Mouse (Mus musculus) lung, postnatal 0 days (tissue): Measurements from ENCODE around the gene Farp1. TPM values are rescaled to one million over a fixed set of nuclear protein-coding genes. Genes with fewer than 3 reads are reported as not detected.

Experiments used
- ATAC-seq: fragments of 200-750 bp; cut with Nextera tagmentation; 2 replicates; pipeline ENCODE4 v1.8.0; 2017; ENCODE audit warnings: moderate library complexity
- DNase-seq: peaks from one replicate; pipeline ENCODE4 v3.0.0-alpha.2; 2016; ENCODE audit warnings: low spot score
- H3K27ac ChIP-seq: fragments of 300-500 bp; sonication (generic); 2 replicates; pipeline ENCODE4 v1.5.1; 2014; ENCODE audit warnings: antibody characterized with exemption, mild to moderate bottlenecking, low read length, mixed read lengths
- H3K27me3 ChIP-seq: fragments of 300-500 bp; sonication (generic); replicated peaks from 2 replicates; pipeline ENCODE4 v1.6.1; 2014; ENCODE audit warnings: low read length, mixed read lengths; ENCODE audit not compliant: insufficient read depth
- H3K36me3 ChIP-seq: fragments of 300-500 bp; sonication (generic); 2 replicates; pipeline ENCODE4 v1.6.1; 2014; ENCODE audit warnings: low read length, mixed read lengths; ENCODE audit not compliant: insufficient read depth
- H3K4me1 ChIP-seq: fragments of 300-500 bp; sonication (generic); 2 replicates; pipeline ENCODE4 v1.6.1; 2014; ENCODE audit warnings: antibody characterized with exemption, low read depth, low read length, mixed read lengths; ENCODE audit not compliant: insufficient read depth
- H3K4me2 ChIP-seq: fragments of 300-500 bp; sonication (generic); replicated peaks from 2 replicates; pipeline ENCODE4 v1.6.1; 2014; ENCODE audit warnings: low read depth, mild to moderate bottlenecking, low read length, moderate library complexity, mixed read lengths
- H3K4me3 ChIP-seq: fragments of 300-500 bp; sonication (generic); 2 replicates; pipeline ENCODE4 v1.5.1; 2014; ENCODE audit warnings: low read depth, low read length
- H3K9ac ChIP-seq: fragments of 300-500 bp; sonication (generic); replicated peaks from 2 replicates; pipeline ENCODE4 v1.6.1; 2014; ENCODE audit warnings: low read depth, mild to moderate bottlenecking
- H3K9me3 ChIP-seq: fragments of 300-500 bp; sonication (generic); 2 replicates; pipeline ENCODE4 v1.6.1; 2016; ENCODE audit warnings: low read length, mixed read lengths
- CTCF ChIP-seq: IDR thresholded peaks from 2 replicates; pipeline ENCODE4 v1.5.1; 2016; ENCODE audit warnings: antibody characterized with exemption, mild to moderate bottlenecking
- EP300 ChIP-seq: IDR thresholded peaks from 2 replicates; pipeline ENCODE4 v1.6.1; 2016; ENCODE audit warnings: antibody characterized with exemption, mild to moderate bottlenecking, control low read depth
- WGBS: fragments of 180-500 bp; shearing (Covaris S2); extraction: QIAGEN DNeasy Blood & Tissue Kit; methylation state at CpG from one replicate; pipeline ENCODE4 v1.1.7; 2014; 5-methylcytosine and 5-hydroxymethylcytosine counted together
- polyA plus RNA-seq: library from polyadenylated mRNA; unstranded; fragments of >200 nt; fragmentation: Nextera tagmentation; extraction: Ambion mirVana; gene quantifications from 2 replicates; pipeline ENCODE4 v1.2.1, GENCODE M21; 2015

Farp1 gene
- polyA plus RNA-seq, 1 experiment from 2014 or later = 17.9 TPM

DNA sequence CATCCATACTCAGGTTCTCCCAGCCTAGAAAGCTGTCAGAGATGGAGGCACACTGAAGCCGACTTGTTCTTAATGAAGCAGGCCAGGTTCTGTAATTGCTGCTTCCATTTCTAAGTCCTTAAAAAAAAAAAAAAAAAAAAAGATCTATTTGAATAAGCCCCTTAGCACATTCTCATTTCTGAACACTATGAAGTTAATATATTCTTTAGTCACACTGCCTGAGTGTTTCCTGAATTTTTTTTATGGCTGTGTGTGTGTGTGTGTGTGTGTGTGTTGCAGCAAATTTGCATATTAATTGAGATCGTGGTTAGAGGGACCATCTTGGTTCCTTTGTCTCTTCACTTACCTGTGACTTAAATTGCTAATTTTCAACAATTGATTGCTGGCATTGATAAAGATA lies 47.8 kb downstream of the Farp1 start:
- TF ChIP-seq CTCF = no peak
- no peak for TF ChIP-seq EP300
- Histone ChIP-seq H3K4me3 (no peak overlapping the region), H3K36me3 (peaks cover 7% of the 10 kb centered on the region; the same call in 1 of the 2 replicates), H3K4me2 (no peak overlapping the region), H3K9ac (no peak overlapping the region), H3K27me3 (no peaks in the 10 kb centered on the region), H3K27ac (no peak overlapping the region), H3K4me1 (peaks cover 5% of the 10 kb centered on the region; the same call in 1 of the 2 replicates), H3K9me3 (no peaks in the 10 kb centered on the region; the same call in 1 of the 2 replicates)
- WGBS = 75% methylated on average over 2 of the region's 2 CpGs
- ATAC-seq (no peak), DNase-seq (no peak)

DNA sequence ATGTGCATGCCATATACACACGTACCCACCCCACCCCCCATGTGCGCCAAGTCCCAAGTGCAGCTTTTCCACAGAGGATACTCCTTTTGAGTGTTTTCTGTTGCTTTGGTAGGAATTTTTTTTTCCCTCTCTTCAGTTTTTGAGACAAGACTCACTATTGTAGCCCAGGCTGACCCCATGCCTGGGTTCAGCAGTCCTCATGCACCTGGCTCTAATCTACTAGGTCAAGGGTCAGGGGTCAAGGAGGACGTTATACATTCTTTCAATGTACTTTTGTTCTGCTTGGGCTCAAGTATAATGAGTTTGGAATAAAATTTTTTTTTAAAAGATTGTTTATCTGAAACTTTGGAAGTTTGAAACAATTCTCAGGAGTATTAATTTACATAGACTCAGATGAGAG lies 48.4 kb downstream of the Farp1 start:
- H3K4me1 ChIP-seq = peaks cover 5% of the 10 kb centered on the region; the same call in 1 of the 2 replicates
- no peak overlapping the region for H3K4me3 ChIP-seq
- peaks cover 7% of the 10 kb centered on the region; the same call in 1 of the 2 replicates for H3K36me3 ChIP-seq
- no peak overlapping the region for H3K27ac ChIP-seq
- TF ChIP-seq EP300 (no peak), CTCF (no peak)
- 74% methylated on average over 3 of the region's 3 CpGs for WGBS
- DNase-seq (no peak), ATAC-seq (no peak)
- H3K27me3 ChIP-seq = no peaks in the 10 kb centered on the region
- H3K9me3 ChIP-seq = no peaks in the 10 kb centered on the region; the same call in 1 of the 2 replicates
- H3K4me2 ChIP-seq = no peak overlapping the region
- no peak overlapping the region for H3K9ac ChIP-seq

DNA sequence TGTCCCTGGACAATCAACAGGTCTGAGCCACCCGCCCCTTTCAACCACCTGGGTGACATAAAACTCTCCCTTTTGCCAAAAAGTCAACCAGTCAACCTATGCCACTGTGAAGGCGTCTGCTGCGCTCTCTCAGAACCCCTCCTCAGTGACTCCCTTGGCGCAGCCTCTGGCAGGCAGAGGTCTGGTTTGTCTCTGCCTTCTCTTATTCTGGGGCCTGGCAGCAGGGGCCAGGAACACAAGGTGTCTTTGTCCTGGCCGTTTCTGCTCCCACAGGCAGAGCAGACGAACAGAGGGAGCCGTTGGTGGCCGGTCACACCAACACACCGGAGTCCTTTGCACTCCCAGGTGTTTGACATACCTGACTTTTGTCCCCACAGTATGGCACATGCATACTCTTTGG lies 57.5 kb downstream of the Farp1 start:
- TF ChIP-seq CTCF (no peak), EP300 (no peak)
- Histone ChIP-seq H3K9ac (no peak overlapping the region), H3K9me3 (no peaks in the 10 kb centered on the region), H3K36me3 (0 out of 2 replicates have a peak, but pooled peaks cover 12% of the 10 kb centered on the region), H3K27ac (no peak overlapping the region), H3K27me3 (no peaks in the 10 kb centered on the region), H3K4me2 (no peak overlapping the region), H3K4me3 (no peak overlapping the region), H3K4me1 (peaks cover 4% of the 10 kb centered on the region; the same call in 1 of the 2 replicates)
- no peak for ATAC-seq
- 65% methylated on average over 9 of the region's 9 CpGs for WGBS
- DNase-seq = no peak

DNA sequence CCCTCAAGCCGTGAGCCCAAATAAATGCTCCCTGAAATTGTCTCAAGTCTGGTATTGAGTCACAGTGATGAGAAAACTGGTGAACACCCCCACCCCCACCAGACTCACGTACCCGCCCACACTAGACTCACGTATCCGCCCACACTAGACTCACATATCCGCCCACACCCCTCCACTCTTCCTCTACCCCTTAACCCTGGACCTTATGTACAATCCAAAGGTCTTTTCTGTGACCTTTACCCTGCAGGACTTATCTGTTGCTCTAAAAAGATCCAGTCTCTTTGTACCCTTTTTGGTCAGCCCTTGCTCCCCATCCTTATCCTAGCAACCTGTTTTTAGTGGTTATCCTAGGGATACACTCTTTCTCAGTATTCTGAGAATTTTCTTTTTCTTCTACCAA lies 58.9 kb downstream of the Farp1 start:
- Histone ChIP-seq H3K27me3 (no peaks in the 10 kb centered on the region), H3K4me1 (peaks cover 10% of the 10 kb centered on the region; the same call in 1 of the 2 replicates), H3K27ac (no peak overlapping the region), H3K4me3 (no peak overlapping the region), H3K9me3 (no peaks in the 10 kb centered on the region), H3K4me2 (no peak overlapping the region), H3K9ac (no peak overlapping the region), H3K36me3 (0 out of 2 replicates have a peak, but pooled peaks cover 10% of the 10 kb centered on the region)
- ATAC-seq (no peak), DNase-seq (no peak)
- 78% methylated on average over 6 of the region's 6 CpGs for WGBS
- no peak for TF ChIP-seq CTCF
- TF ChIP-seq EP300 = no peak

DNA sequence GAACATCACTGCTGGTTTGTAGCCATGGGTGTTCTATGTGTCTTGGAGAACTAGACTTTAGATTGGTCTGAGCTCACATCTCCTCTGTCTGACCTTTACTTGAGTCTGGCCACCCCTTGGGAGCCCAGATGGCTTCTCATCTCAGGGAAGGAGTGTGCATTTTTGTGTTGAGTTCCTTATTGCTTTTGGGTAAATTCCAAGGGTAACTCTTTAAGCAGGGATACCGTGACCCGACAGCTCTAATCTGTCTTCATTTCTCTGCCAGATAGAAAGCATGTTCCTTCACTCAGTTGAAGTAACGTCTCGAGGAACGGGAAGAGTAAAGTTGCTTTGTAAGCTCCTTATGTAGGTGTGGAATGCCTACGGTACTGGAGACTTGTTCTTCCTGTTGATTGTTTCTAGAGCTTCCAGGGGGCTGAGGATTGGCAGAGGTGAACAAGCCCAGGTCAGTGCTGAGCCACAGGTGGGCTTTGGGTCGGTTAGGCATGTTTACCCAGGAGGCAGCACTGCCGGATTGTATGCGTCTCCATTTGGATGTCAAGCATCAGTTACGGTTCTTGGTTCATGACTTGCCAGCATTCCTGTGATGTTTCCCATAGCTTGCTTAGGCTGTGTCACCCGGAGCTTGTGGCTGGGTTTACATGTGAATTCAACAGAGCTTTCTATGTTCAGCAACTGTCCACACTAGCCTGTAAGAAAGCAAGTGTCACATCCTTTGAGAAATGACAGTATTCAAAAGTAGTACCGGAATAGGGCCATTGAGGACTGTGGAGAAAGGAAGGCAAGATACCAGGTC lies 62.8 kb downstream of the Farp1 start:
- peaks cover 35% of the 10 kb centered on the region; the same call in 1 of the 2 replicates for H3K4me1 ChIP-seq
- H3K9ac ChIP-seq = no peak overlapping the region
- H3K4me2 ChIP-seq = no peak overlapping the region
- H3K4me3 ChIP-seq = no peak overlapping the region
- 0 out of 2 replicates have a peak, but pooled peaks have one; percentile 7 for ATAC-seq
- H3K9me3 ChIP-seq = no peaks in the 10 kb centered on the region
- TF ChIP-seq CTCF (no peak), EP300 (0 out of 2 replicates have a peak, but pooled peaks have one; percentile 20)
- no peaks in the 10 kb centered on the region for H3K36me3 ChIP-seq
- H3K27ac ChIP-seq = peak overlapping the region; percentile 71
- DNase-seq = peak; percentile 37
- no peaks in the 10 kb centered on the region for H3K27me3 ChIP-seq
- 33% methylated on average over 12 of the region's 12 CpGs for WGBS

DNA sequence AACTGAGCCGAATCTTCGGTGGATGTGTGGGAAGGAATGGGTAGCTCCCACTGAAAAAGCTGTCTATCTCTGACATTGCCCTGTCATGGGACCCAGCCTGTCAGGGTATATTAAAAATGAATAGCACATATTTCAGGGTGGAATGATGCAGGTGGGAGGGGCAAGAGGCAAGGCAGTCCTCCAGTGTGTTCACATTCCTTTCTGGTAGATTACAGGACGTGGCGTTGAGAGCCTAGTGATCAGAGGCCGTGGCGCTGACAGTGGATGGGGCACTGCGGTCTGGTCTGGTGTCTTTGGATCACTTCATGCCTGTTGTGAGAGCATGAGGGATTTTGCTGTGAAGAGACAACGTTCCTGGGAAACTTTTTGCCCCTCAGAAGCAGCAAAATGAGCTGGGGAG lies 64.1 kb downstream of the Farp1 start:
- 47% methylated on average over 8 of the region's 8 CpGs for WGBS
- H3K4me2 ChIP-seq = no peak overlapping the region
- DNase-seq = peak; percentile 71
- no peaks in the 10 kb centered on the region for H3K27me3 ChIP-seq
- H3K4me1 ChIP-seq = peaks cover 35% of the 10 kb centered on the region; the same call in 1 of the 2 replicates
- H3K36me3 ChIP-seq = no peaks in the 10 kb centered on the region
- H3K9ac ChIP-seq = no peak overlapping the region
- no peaks in the 10 kb centered on the region for H3K9me3 ChIP-seq
- H3K4me3 ChIP-seq = no peak overlapping the region
- no peak for TF ChIP-seq CTCF
- TF ChIP-seq EP300 = no peak
- H3K27ac ChIP-seq = peak overlapping the region; percentile 71
- peak; percentile 61 for ATAC-seq
